Mouse (Mus musculus): ENCODE results near the gene Ly75.

DNA sequence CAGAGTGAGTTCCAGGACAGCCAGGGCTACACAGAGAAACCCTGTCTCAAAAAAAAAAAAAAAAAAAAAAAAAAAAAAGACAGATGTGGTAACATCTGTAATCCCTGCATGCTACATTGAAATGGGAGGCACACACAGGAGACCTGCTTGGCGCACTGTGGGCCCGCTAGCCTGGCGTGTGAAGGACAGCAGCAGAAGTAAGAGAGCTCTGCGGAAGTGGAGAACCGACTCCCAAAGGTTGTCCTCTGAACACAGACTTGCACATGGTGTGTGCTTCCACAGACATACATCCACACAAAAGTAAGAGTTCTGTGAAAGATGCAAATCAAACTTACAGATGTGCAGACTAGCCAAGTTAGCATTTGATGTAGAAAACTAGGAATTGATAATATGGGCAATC, 123.9 kb downstream of the Ly75 start:
- TF ChIP-seq POLR2A (IDR thresholded peaks at IDR 0.05; ENCODE audit: insufficient read depth, low read depth, low read length) (no peak), CTCF (IDR thresholded peaks at IDR 0.05; ENCODE audit: insufficient read depth, low read depth, low read length) (no peak)

Data from olfactory bulb, adult 2 months (tissue).